Mouse (Mus musculus) small intestine, adult 2 months (tissue): ENCODE measurements around the gene Lrmp.

Source experiments
- CTCF ChIP-seq: fragments of 200-500 bp; IDR thresholded peaks from 2 replicates; pipeline ENCODE4 v1.5.1; 2012; ENCODE audit warnings: low read depth, mild to moderate bottlenecking, control low read depth, inconsistent platforms, low read length, moderate library complexity, mixed read lengths; ENCODE audit not compliant: insufficient replicate concordance, insufficient read length; ENCODE audit errors: extremely low read depth
- POLR2A ChIP-seq: fragments of 200-500 bp; IDR thresholded peaks from 2 replicates; pipeline ENCODE4 v1.6.1; 2012; ENCODE audit warnings: low read depth, mild to moderate bottlenecking, control low read depth, inconsistent platforms, low read length, moderate library complexity

DNA sequence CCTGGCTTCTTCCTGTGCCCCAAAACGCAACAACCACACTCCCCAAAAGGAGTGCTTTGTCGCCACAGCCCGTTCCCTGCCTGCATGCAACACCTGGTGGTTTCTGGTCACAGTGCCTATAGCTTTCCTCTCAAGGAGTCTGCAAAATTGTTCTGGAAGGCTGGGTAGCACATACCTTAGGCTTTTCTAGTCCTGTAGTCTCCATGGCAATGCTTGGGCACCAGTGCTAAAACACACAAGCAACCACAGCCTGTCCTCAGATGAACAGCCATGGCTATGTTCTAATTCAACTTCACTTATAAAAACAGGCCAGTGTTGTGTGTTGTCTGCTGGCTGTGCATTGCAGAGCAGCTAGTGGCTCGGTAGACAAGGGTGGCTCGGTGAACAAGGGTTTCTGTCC lies 21.4 kb downstream of the Lrmp start:
- TF ChIP-seq CTCF: no peak
- no peak for TF ChIP-seq POLR2A
